Comparison of ENCODE assay signal across 22 mouse cellular contexts in genomic region chr14:24766260-24766659, GRCm38 (mm10).
A peak's percentile ranks its signal among the peaks of the same experiment; 100 is the strongest.
DNase-seq lines count a peak whose midpoint lies in the region; ATAC-seq and TF ChIP-seq lines count a peak whose summit lies in the region.
"Had no signal": no experiment of that assay in that cellular context is flagged by ENCODE, and none has a peak within 500 bp of the region (broad histone marks: within the 10 kb centered on the region; RNA-seq: fewer than 3 reads in every experiment).

No protein-coding gene starts in this region.

- H3K9me3 ChIP-seq in forebrain, embryonic 10.5 days: no peaks in the 10 kb centered on the region
- H3K9me3 ChIP-seq in forebrain, embryonic 16.5 days (ENCODE audit: control insufficient read depth, low read length): no peaks in the 10 kb centered on the region
- H3K9me3 ChIP-seq in intestine, embryonic 15.5 days: no peaks in the 10 kb centered on the region
- no peaks in the 10 kb centered on the region for H3K9me3 ChIP-seq in intestine, postnatal 0 days (ENCODE audit: control insufficient read depth)
- no peaks in the 10 kb centered on the region for H3K9me3 ChIP-seq in midbrain, embryonic 13.5 days
- H3K9me3 ChIP-seq in midbrain, embryonic 16.5 days (replicated peaks; ENCODE audit: control insufficient read depth, low read length, poor library complexity, severe bottlenecking): no peaks in the 10 kb centered on the region
- H3K9me3 ChIP-seq: heart, embryonic 12.5 days; heart, embryonic 15.5 days had no signal

- WGBS in forebrain, embryonic 10.5 days: 88% methylated on average over 3 of the region's 3 CpGs
- 86% methylated on average over 3 of the region's 3 CpGs for WGBS in forebrain, embryonic 16.5 days
- WGBS in intestine, embryonic 15.5 days: 68% methylated on average over 3 of the region's 3 CpGs
- 47% methylated on average over 3 of the region's 3 CpGs for WGBS in intestine, postnatal 0 days
- WGBS in midbrain, embryonic 13.5 days: 88% methylated on average over 3 of the region's 3 CpGs
- 80% methylated on average over 3 of the region's 3 CpGs for WGBS in midbrain, embryonic 16.5 days

- no peak overlapping the region for H3K9ac ChIP-seq in forebrain, embryonic 16.5 days (replicated peaks; ENCODE audit: low read depth, low read length)
- H3K9ac ChIP-seq in intestine, embryonic 15.5 days: no peak overlapping the region
- no peak overlapping the region for H3K9ac ChIP-seq in intestine, postnatal 0 days (ENCODE audit: low read depth, low read length)
- H3K9ac ChIP-seq in midbrain, embryonic 13.5 days (replicated peaks): no peak overlapping the region
- no peak overlapping the region for H3K9ac ChIP-seq in midbrain, embryonic 16.5 days (ENCODE audit: low read depth, low read length)
- H3K9ac ChIP-seq: heart, embryonic 12.5 days; heart, embryonic 15.5 days had no signal

- no peak overlapping the region for H3K4me2 ChIP-seq in forebrain, embryonic 16.5 days (ENCODE audit: low read length)
- H3K4me2 ChIP-seq in intestine, embryonic 15.5 days (replicated peaks): no peak overlapping the region
- no peak overlapping the region for H3K4me2 ChIP-seq in intestine, postnatal 0 days (replicated peaks; ENCODE audit: low read depth)
- H3K4me2 ChIP-seq in midbrain, embryonic 13.5 days (replicated peaks): no peak overlapping the region
- no peak overlapping the region for H3K4me2 ChIP-seq in midbrain, embryonic 16.5 days (ENCODE audit: low read length)
- H3K4me2 ChIP-seq: heart, embryonic 12.5 days; heart, embryonic 15.5 days had no signal

- H3K36me3 ChIP-seq in forebrain, embryonic 10.5 days (replicated peaks): no peaks in the 10 kb centered on the region
- H3K36me3 ChIP-seq in forebrain, embryonic 16.5 days (ENCODE audit: control insufficient read depth, insufficient read depth): no peaks in the 10 kb centered on the region
- no peaks in the 10 kb centered on the region for H3K36me3 ChIP-seq in intestine, embryonic 15.5 days
- no peaks in the 10 kb centered on the region for H3K36me3 ChIP-seq in intestine, postnatal 0 days (ENCODE audit: control insufficient read depth, insufficient read depth)
- no peaks in the 10 kb centered on the region for H3K36me3 ChIP-seq in midbrain, embryonic 13.5 days
- no peaks in the 10 kb centered on the region for H3K36me3 ChIP-seq in midbrain, embryonic 16.5 days (ENCODE audit: control insufficient read depth, insufficient read depth, low read length)
- H3K36me3 ChIP-seq: heart, embryonic 12.5 days; heart, embryonic 15.5 days had no signal

- H3K27me3 ChIP-seq in forebrain, embryonic 10.5 days (ENCODE audit: poor library complexity, severe bottlenecking): 0 out of 2 replicates have a peak, but pooled peaks cover 12% of the 10 kb centered on the region
- H3K27me3 ChIP-seq in forebrain, embryonic 16.5 days (replicated peaks; ENCODE audit: control insufficient read depth, insufficient read depth, low read length): no peaks in the 10 kb centered on the region
- H3K27me3 ChIP-seq in intestine, embryonic 15.5 days (replicated peaks): no peaks in the 10 kb centered on the region
- H3K27me3 ChIP-seq in intestine, postnatal 0 days (replicated peaks; ENCODE audit: control insufficient read depth, insufficient read depth, low read length): no peaks in the 10 kb centered on the region
- H3K27me3 ChIP-seq in midbrain, embryonic 13.5 days: no peaks in the 10 kb centered on the region
- H3K27me3 ChIP-seq in midbrain, embryonic 16.5 days (ENCODE audit: control insufficient read depth, insufficient read depth, low read depth, low read length): no peaks in the 10 kb centered on the region
- H3K27me3 ChIP-seq: heart, embryonic 15.5 days had no signal

- peaks cover 85% of the 10 kb centered on the region for H3K4me1 ChIP-seq in forebrain, embryonic 10.5 days
- peaks cover 41% of the 10 kb centered on the region for H3K4me1 ChIP-seq in forebrain, embryonic 16.5 days (replicated peaks; ENCODE audit: control insufficient read depth, insufficient read depth, low read length)
- no peaks in the 10 kb centered on the region for H3K4me1 ChIP-seq in intestine, embryonic 15.5 days (replicated peaks)
- H3K4me1 ChIP-seq in intestine, postnatal 0 days (replicated peaks; ENCODE audit: control insufficient read depth, insufficient read depth, low read length): no peaks in the 10 kb centered on the region
- H3K4me1 ChIP-seq in midbrain, embryonic 13.5 days (replicated peaks): peaks cover 83% of the 10 kb centered on the region
- peaks cover 52% of the 10 kb centered on the region for H3K4me1 ChIP-seq in midbrain, embryonic 16.5 days (ENCODE audit: control insufficient read depth, insufficient read depth, low read length)

- no peak overlapping the region for H3K4me3 ChIP-seq in forebrain, embryonic 10.5 days
- H3K4me3 ChIP-seq in forebrain, embryonic 16.5 days (replicated peaks; ENCODE audit: low read length): no peak overlapping the region
- no peak overlapping the region for H3K4me3 ChIP-seq in intestine, embryonic 15.5 days (replicated peaks)
- H3K4me3 ChIP-seq in intestine, postnatal 0 days (ENCODE audit: low read depth, low read length): no peak overlapping the region
- H3K4me3 ChIP-seq in midbrain, embryonic 13.5 days (replicated peaks): no peak overlapping the region
- no peak overlapping the region for H3K4me3 ChIP-seq in midbrain, embryonic 16.5 days (ENCODE audit: low read depth, low read length)
- H3K4me3 ChIP-seq: heart, embryonic 12.5 days; heart, embryonic 15.5 days had no signal

- no peak for ATAC-seq in forebrain, embryonic 16.5 days
- ATAC-seq in intestine, embryonic 15.5 days: peak; percentile 55; the same call in 1 of the 2 replicates
- no peak for ATAC-seq in intestine, postnatal 0 days
- no peak for ATAC-seq in midbrain, embryonic 13.5 days
- no peak for ATAC-seq in midbrain, embryonic 16.5 days
- ATAC-seq: activated CD4-positive, CD25-positive, alpha-beta regulatory T cell, adult 4 months; forebrain, embryonic 14.5 days; hindbrain, embryonic 16.5 days; inflammation-experienced regulatory T-cells, adult 6 months had no signal

- H3K27ac ChIP-seq in forebrain, embryonic 10.5 days: peak overlapping the region; percentile 49; the same call in 1 of the 2 replicates
- no peak overlapping the region for H3K27ac ChIP-seq in forebrain, embryonic 16.5 days (ENCODE audit: low read length)
- no peak overlapping the region for H3K27ac ChIP-seq in intestine, embryonic 15.5 days
- H3K27ac ChIP-seq in intestine, postnatal 0 days (ENCODE audit: low read depth, low read length): no peak overlapping the region
- H3K27ac ChIP-seq in midbrain, embryonic 13.5 days: 0 out of 2 replicates have a peak overlapping the region, but pooled peaks have one; percentile 49
- no peak overlapping the region for H3K27ac ChIP-seq in midbrain, embryonic 16.5 days (ENCODE audit: low read length)
- H3K27ac ChIP-seq: heart, embryonic 15.5 days had no signal

- no peak for DNase-seq in forebrain, embryonic 10.5 days (ENCODE audit: extremely low spot score, low spot score)
- DNase-seq: adrenal gland, adult 8-10 months; adrenal gland, postnatal 25 days; cerebellum, adult 11-12 months; cerebellum, adult 8-10 months; cerebellum, postnatal 10 days; cerebellum, postnatal 36 days; gastrocnemius, postnatal 25 days; heart, adult 18-20 months; heart, postnatal 10 days; heart, postnatal 36 days had no signal

- no peak for TF ChIP-seq CTCF in intestine, postnatal 0 days (IDR thresholded peaks at IDR 0.05; ENCODE audit: low read depth)

Comparison
In these comparisons a context has a peak if more than half of its experiments do, and no peak if none do; other contexts are left out.
1. H3K27ac ChIP-seq: peak in forebrain, embryonic 10.5 days (single experiment) and midbrain, embryonic 13.5 days (single experiment); none in forebrain, embryonic 16.5 days (single experiment), intestine, embryonic 15.5 days (single experiment), intestine, postnatal 0 days (single experiment) and midbrain, embryonic 16.5 days (single experiment).